Mouse (Mus musculus) T-helper 1 cell (primary cell): Measurements from ENCODE around the gene E430018J23Rik.
"Not testable (repeated sequence)": the region's sequence is repeated elsewhere in the genome, so short reads cannot be mapped to it uniquely, and the experiment has no call there.

Experiments used
- in situ Hi-C: fragments of 300-600 bp; cut with MboI, MseI; formaldehyde crosslinking; loops from one replicate; pipeline ENCODE4 v1.15.1; 2025; ENCODE audit warnings: high pct_unique_total_duplicates

Gene E430018J23Rik

GRCm38 (mm10) chr7:127385560-127385959 lies 7.9 kb downstream of the E430018J23Rik start:
- in situ Hi-C loops = not testable (repeated sequence)

DNA sequence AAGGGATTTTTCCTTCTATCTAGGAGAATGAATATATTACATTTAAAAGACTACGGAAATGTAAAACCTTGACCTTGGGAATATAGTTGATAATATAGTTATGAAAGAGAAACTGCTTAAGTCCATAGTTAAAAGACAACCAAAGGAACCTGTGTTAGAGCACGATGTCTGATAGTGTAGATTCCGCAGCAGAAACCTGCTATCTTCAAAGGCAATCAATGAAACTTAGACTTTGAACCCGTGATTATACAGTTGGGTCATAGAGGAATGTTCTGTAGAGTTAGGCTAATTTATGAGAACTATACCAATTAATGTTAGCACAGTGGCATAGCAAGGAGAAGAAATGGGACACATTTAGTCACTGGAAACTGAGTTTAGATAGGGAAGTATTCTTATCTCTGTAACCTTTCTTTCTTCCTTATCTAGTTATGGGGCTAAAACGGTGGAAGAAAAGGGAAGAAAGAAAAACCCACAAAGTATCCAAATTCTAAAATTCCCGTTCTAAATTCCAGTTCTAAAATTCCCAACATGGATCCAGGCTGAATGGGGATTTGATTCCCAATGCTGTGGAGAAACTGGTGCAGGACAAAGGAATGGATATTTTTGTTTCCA lies 15.0 kb downstream of the E430018J23Rik start:
- in situ Hi-C loops = no loop called here

DNA sequence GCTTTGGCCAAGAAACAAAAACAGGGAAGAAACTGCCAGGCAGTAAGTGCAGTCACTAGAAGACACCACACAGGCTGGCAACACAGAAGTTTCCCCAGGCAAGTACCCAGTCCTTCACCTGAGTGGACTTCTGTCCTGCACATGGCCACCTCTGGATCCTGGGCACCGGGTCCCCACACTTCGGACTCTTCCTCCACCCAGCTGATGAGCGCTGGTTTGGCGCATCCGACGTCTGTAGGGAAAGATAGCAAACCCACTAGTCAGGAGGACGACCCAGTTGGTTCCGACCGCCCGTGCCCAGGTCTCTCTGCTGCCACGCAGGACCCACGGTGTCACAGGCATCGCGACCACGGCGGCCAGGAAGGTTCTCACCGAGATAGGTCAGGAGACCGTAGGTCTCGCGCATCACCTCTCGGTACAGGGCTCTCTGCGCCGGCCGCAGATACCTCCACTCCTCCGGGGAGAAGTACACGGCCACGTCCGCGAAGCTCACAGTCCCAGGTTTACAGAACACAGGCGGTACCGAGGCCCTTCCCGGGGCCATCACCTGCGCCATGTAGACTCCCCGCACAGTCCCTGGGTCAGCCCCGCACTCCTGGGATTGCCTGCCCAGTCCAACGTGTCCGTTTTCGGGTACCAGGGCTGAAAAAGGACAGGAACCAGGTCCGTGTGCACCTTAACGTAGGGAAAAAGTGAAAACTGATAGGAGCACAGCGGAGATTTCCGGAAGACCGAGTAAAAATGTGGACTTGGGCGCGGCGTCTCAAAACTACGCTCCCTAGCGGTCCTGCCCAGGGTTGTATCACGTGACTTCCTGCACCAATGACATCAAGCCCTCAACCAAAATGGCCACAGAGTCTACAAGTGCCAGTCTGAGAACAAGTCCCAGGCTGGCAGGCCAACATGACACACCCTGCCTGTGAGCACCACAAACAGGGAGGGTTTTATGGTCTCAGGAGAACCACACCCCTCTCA lies 17.9 kb downstream of the E430018J23Rik start, which contains the start of gene Zfp747:
Gene Zfp747 (minus strand): TSS at position 780 of the 975 bp plus-strand sequence.
- in situ Hi-C loops = not testable (repeated sequence)

DNA sequence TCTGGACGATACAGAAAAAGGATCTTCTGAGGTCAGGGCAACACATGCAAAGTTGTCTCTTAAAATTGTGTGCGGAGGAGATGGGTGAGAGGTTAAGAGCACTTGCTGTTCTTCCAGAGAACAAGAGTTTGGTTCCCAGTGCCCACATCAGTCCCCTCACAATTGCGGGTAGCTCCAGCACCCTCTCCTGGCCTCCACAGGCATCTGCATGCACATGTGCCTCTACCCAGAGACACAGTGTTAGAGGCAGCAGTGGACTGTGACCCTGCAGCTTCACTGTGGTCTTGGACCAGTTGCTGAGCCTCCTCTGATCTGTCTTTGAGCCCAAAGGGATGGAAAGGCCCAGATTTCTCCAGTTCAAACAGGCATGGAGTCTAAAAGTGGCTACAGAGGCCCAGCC lies 21.6 kb downstream of the E430018J23Rik start:
- in situ Hi-C loops = not testable (repeated sequence)

DNA sequence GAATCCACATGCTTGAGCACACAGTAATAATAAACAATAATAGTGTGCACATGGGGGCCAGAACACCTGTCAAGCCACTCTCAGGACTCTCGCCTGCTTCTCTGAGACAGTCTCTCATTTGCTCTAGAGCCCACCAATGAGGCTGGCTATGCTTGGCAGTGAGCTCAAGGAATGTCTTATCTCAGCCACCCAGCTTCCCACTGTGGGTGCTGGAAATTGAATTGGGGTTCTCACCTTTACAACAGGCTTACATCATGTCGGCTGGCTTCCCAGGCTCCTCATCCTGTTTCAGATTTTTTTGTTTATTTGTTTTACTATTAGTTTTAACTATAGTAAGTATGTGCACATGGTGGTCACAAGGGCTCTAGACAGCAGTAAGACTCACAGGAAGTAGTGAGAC lies 22.2 kb downstream of the E430018J23Rik start:
- in situ Hi-C loops = no loop called here

- in situ Hi-C loops = no loop called here
These were observed 27.2 kb downstream of the E430018J23Rik start for GRCm38 (mm10) chr7:127366249-127366648.

GRCm38 (mm10) chr7:127364166-127364565 lies 29.3 kb downstream of the E430018J23Rik start:
- in situ Hi-C loops = no loop called here

- in situ Hi-C loops = no loop called here
These were observed 29.9 kb downstream of the E430018J23Rik start for GRCm38 (mm10) chr7:127363475-127363921.

DNA sequence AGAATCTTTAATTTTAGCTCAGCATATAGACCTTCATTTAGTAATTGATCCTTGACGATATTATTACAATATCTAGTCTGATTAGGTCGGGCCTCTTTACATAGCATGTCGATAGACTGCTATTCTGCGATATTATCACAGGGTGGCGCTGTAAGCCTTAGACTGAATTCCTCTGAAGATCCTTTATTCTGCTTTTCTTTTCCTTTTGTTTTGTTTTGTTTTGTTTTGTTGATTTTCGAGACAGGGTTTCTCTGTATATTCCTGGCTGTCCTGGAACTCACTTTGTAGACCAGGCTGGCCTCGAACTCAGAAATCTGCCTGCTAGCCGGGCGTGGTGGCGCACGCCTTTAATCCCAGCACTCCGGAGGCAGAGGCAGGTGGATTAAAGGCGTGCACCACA lies 31.0 kb downstream of the E430018J23Rik start:
- in situ Hi-C loops = not testable (repeated sequence)

- in situ Hi-C loops = no loop called here
These were observed 32.0 kb downstream of the E430018J23Rik start for GRCm38 (mm10) chr7:127361449-127361848.

DNA sequence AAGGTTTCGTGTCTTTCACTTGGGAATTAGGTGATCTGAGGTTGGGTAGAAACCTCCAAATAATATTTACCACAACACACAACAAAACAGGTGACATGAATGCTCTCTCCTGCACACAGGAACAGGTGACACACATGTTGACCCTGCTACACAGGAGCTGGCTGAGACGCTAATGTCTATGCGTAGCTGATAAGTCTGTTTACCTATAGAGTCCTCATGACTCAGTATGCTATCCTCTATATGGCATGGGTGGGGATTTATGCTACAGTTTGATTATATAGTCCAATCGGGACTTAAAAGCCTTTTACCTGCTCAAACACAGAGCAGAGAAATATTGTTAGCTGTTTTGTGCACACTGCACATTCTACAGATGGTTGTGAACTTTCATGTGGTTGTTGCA lies 33.2 kb downstream of the E430018J23Rik start:
- in situ Hi-C loops = no loop called here

DNA sequence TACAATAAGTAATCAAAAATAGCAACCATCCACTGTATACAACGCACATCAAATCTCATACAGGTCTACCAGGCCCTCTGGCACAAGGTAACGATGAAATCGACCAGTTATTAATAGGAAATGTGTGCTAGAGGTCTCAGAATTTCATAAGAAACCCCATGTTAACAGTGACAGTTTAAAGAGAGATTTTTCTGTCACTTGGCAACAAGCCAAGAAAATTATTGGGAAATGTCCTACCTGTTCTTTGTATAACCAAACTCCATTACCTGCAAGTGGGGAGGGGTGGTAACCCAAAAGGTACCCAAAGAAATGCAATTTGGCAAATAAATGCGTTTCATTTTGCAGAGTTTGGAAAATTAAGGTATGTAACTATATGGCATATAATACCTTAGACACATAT lies 35.0 kb downstream of the E430018J23Rik start:
- in situ Hi-C loops = no loop called here

DNA sequence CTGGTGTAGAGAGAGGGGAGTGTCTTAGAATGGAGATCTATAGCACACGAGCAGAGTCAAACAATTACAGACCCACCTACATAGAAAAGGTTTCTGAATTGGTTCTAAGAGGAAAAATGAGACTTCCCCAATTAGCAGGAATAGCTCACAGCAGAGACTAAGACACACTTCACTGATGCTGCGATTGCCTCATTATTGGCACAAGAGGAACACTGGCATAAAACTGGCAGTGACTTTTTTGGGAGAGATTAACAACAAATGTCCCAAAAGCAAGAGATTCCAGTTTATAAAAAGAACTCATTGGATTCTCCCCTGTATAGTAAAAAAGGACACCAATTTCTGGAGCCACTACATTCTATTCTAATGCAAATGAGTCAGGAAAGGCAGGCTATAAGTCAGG lies 35.6 kb downstream of the E430018J23Rik start:
- in situ Hi-C loops = no loop called here

GRCm38 (mm10) chr7:127355796-127356195 lies 37.6 kb downstream of the E430018J23Rik start:
- in situ Hi-C loops = no loop called here

DNA sequence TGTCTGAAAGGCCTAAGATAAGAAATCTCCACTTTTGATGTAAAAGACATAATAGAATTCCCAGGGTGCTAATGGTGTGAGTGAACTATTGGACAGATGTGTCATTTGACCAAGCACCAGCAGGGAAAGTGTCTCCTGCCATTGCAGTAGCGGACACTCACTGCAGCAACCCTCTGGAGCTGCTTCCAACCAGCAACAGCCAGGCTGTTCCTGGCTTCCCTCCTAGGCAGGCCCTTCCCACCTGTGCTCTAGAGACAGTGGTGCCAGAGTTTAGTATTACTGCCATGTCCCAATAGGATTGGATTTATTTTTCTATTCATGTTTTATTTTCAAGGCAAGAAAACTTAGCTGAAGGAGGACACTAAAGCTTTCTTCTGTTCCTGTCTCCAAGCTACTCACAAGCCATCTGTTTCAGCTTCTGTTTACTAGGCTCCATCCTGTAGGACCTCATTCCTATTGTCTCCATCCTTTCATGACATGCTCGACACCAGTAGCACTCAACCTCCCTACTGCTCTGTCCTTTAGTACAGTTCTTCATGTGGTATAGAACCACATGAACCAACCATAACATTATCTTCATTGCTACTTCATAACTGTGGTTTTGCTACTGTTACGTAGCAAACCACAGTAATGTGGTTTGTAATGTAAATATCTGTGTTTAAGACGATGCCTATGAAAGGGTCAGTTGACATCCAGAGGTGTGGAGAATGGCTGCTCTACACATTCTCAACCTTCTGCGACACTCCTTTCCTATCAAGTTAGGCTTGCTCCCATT lies 42.0 kb downstream of the E430018J23Rik start:
- in situ Hi-C loops = no loop called here

- in situ Hi-C loops = no loop called here
These were observed 46.8 kb downstream of the E430018J23Rik start for GRCm38 (mm10) chr7:127346676-127347075.

DNA sequence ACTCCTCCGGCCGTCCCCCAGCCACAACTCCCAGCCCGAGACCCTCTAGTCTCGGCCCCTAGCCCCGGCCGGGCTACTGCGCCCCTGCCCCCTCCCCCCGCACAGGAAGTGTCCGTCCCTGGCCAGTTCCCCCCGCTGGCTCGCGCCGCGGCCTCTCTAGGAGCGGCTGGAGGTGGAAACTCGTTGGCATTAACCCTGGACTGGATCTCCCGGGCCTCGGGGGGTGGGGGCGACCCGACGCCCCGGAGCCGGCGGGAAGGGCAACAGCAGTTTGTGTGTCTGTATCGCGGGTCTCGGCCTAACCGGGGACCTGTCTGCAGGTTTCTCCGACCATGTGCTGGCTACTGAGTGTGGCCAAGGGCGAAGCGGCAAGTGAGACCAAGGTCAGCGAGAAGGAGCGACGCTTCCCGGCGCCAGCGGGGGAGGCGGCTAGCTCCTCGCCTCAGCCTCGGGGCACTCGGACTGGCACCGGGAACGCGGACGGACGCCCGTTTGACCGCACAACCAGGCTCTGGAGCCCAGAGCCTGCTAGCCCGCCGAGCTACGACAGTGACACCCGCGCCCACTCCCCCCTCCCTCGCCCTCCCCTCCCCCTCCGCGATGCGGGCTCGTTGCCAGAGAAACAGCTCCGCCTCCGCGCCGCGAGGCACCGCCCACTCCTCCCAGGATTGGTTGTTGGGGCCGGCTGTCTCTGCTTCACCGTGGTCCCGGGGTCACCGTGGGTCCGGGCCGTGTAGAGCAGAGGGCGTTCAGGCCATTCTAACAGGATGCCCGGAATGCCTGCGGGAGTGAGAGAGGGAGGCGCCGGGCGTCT lies 47.7 kb downstream of the E430018J23Rik start, which contains the start of gene Zfp768:
Gene Zfp768 (minus strand): TSS at position 78 of the 814 bp plus-strand sequence.
- in situ Hi-C loops = no loop called here

DNA sequence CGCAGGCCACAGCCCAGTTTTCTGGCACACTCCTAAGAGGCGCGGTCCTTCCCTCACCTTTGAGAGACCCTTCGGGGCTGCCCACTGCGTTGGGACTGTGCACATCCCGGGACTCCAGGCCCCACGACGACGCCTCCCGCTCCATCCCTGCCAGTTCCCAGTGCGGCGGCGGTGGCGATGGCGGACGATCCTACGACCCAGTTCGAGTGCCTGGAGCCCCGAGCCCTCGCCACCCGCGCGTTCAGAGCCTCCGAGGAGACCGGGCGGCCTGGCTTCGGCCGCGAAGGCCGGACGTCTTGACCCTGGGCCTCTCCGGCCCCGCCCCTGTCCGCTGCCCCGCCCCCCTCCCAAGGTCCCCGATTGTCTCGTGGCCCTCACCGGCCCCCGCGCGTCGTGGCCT lies 48.3 kb downstream of the E430018J23Rik start:
- in situ Hi-C loops = no loop called here

DNA sequence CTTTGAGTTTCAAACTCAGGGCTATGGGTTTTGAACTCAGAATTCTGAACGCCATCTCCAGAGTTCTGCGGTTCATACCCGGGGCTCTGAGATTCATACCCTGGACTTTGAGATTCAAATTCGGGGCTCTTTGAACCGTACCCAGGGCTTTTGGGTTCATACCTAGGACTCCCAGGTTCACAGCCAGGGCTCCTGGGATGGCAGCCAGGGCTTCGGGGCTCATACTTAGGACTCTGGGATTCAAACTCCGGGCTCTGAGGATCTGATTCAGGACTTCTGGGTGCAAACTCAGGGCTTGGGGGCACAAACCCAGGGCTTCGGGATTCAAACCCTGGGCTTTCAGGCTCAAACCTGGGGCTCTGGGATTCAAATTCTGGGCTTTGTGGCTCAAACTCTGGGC lies 49.1 kb downstream of the E430018J23Rik start:
- in situ Hi-C loops = no loop called here

- in situ Hi-C loops = no loop called here
These were observed 49.9 kb downstream of the E430018J23Rik start for GRCm38 (mm10) chr7:127343351-127344019.
